In genomic region chr8:93010286-93010685, GRCm38 (mm10) we compare ENCODE assay signal across 10 mouse cellular contexts. TPM values are rescaled to one million over a fixed set of nuclear protein-coding genes. Genes with fewer than 3 reads are reported as not detected.
A peak's percentile ranks its signal among the peaks of the same experiment; 100 is the strongest.
DNase-seq lines count a peak whose midpoint lies in the region; ATAC-seq and TF ChIP-seq lines count a peak whose summit lies in the region.
"Had no signal": no experiment of that assay in that cellular context is flagged by ENCODE, and none has a peak within 500 bp of the region (broad histone marks: within the 10 kb centered on the region; RNA-seq: fewer than 3 reads in every experiment).

No protein-coding gene starts in this region.

- dilution Hi-C loops in CH12.LX (cut with MboI; ENCODE audit: extremely low pct_ligation_motif_present, extremely low pct_unique_long_range_greater_than_20kb, low sequenced_read_pairs): no loop called here

- no peak overlapping the region for H3K4me2 ChIP-seq in hindbrain, embryonic 11.5 days (replicated peaks; ENCODE audit: low read depth, low read length)
- no peak overlapping the region for H3K4me2 ChIP-seq in hindbrain, embryonic 16.5 days (ENCODE audit: low read length)
- H3K4me2 ChIP-seq in CH12.LX (ENCODE audit: insufficient read depth, low read depth, poor library complexity, severe bottlenecking): no peak overlapping the region
- H3K4me2 ChIP-seq: embryonic facial prominence, embryonic 15.5 days; liver, embryonic 13.5 days had no signal

- peak; percentile 33 to 55; a peak in 3 of 4 replicates for TF ChIP-seq CTCF in CH12.LX (conservative IDR thresholded peaks at IDR 0.05 in 1 of 2, IDR thresholded peaks at IDR 0.05 in 1 of 2; ENCODE audit: low read depth in 2 of 2, low read length in 2 of 2)

- TF ChIP-seq EP300 in CH12.LX (IDR thresholded peaks at IDR 0.05; ENCODE audit: low read length): no peak

- no peak overlapping the region for H3K27ac ChIP-seq in hindbrain, embryonic 11.5 days (ENCODE audit: low read depth, low read length)
- no peak overlapping the region for H3K27ac ChIP-seq in hindbrain, embryonic 16.5 days (ENCODE audit: low read depth, low read length)
- H3K27ac ChIP-seq in CH12.LX (ENCODE audit: insufficient read depth, low read depth): no peak overlapping the region
- H3K27ac ChIP-seq: embryonic facial prominence, embryonic 15.5 days; liver, embryonic 13.5 days had no signal

- no peaks in the 10 kb centered on the region for H3K79me2 ChIP-seq in CH12.LX (replicated peaks; ENCODE audit: control insufficient read depth, extremely low read depth, insufficient read depth, poor library complexity, severe bottlenecking)

- in situ Hi-C loops in CH12.LX (cut with MboI; ENCODE audit: low pct_ligation_motif_present, low pct_unique_long_range_greater_than_20kb, low sequenced_read_pairs): loop anchor here (25.0 kb wide), 2 partner anchors 1498 to 1823 kb away; partner anchors contain the start of gene Aktip

- H3K27me3 ChIP-seq in hindbrain, embryonic 11.5 days (ENCODE audit: control insufficient read depth, insufficient read depth, low read length): no peaks in the 10 kb centered on the region
- no peaks in the 10 kb centered on the region for H3K27me3 ChIP-seq in hindbrain, embryonic 16.5 days (replicated peaks; ENCODE audit: control insufficient read depth, insufficient read depth, low read length)
- no peaks in the 10 kb centered on the region for H3K27me3 ChIP-seq in CH12.LX (replicated peaks)
- H3K27me3 ChIP-seq: embryonic facial prominence, embryonic 15.5 days; liver, embryonic 13.5 days had no signal

- TF ChIP-seq RAD21 in CH12.LX (IDR thresholded peaks at IDR 0.05; ENCODE audit: low read depth, low read length): peak; percentile 22

- no peak overlapping the region for H3K4me3 ChIP-seq in hindbrain, embryonic 11.5 days (ENCODE audit: low read depth, low read length)
- H3K4me3 ChIP-seq in hindbrain, embryonic 16.5 days (ENCODE audit: low read length): no peak overlapping the region
- no peak overlapping the region for H3K4me3 ChIP-seq in CH12.LX (replicated peaks in 1 of 3; ENCODE audit: low read depth in 2 of 3, low read length in 2 of 3, poor library complexity in 1 of 3)
- H3K4me3 ChIP-seq: embryonic facial prominence, embryonic 15.5 days; liver, embryonic 13.5 days had no signal

- H3K9ac ChIP-seq in hindbrain, embryonic 11.5 days (ENCODE audit: low read depth, low read length): no peak overlapping the region
- no peak overlapping the region for H3K9ac ChIP-seq in hindbrain, embryonic 16.5 days (ENCODE audit: low read depth, low read length)
- H3K9ac ChIP-seq in CH12.LX (ENCODE audit: insufficient read depth, low read depth): no peak overlapping the region
- H3K9ac ChIP-seq: embryonic facial prominence, embryonic 15.5 days; liver, embryonic 13.5 days had no signal

- H3K36me3 ChIP-seq in hindbrain, embryonic 11.5 days (ENCODE audit: control insufficient read depth, insufficient read depth, low read length): no peaks in the 10 kb centered on the region
- H3K36me3 ChIP-seq in hindbrain, embryonic 16.5 days (ENCODE audit: control insufficient read depth, insufficient read depth, low read length): no peaks in the 10 kb centered on the region
- H3K36me3 ChIP-seq in CH12.LX (replicated peaks in 1 of 2; ENCODE audit: control insufficient read depth in 1 of 2, insufficient read depth in 1 of 2, low read length in 1 of 2): no peaks in the 10 kb centered on the region
- H3K36me3 ChIP-seq: embryonic facial prominence, embryonic 15.5 days; liver, embryonic 13.5 days had no signal

- TF ChIP-seq POLR2A in CH12.LX (IDR thresholded peaks at IDR 0.05; ENCODE audit: low read depth, low read length): no peak

- intact Hi-C loops in left cerebral cortex, postnatal 25 days (cut with DNase I): loop anchor here (2.0 to 10.0 kb wide), 4 partner anchors 37 to 485 kb away; partner anchors contain the start of gene Ces1a

- no peaks in the 10 kb centered on the region for H3K9me3 ChIP-seq in hindbrain, embryonic 11.5 days (ENCODE audit: control insufficient read depth, low read length)
- H3K9me3 ChIP-seq in hindbrain, embryonic 16.5 days (ENCODE audit: control insufficient read depth, low read length): no peaks in the 10 kb centered on the region
- H3K9me3 ChIP-seq in CH12.LX (replicated peaks; ENCODE audit: low read length): peaks cover 2% of the 10 kb centered on the region
- H3K9me3 ChIP-seq: embryonic facial prominence, embryonic 15.5 days; liver, embryonic 13.5 days had no signal

- WGBS in hindbrain, embryonic 11.5 days: 32% methylated on average over 5 of the region's 5 CpGs
- 29% methylated on average over 5 of the region's 5 CpGs for WGBS in hindbrain, embryonic 16.5 days

- DNase-seq in hindbrain, embryonic 11.5 days (ENCODE audit: low spot score): peak; percentile 85
- DNase-seq in CH12.LX (ENCODE audit: extremely low read depth): peak; percentile 45
- peak; percentile 34 for DNase-seq in WW6 (ENCODE audit: low read depth, low spot score)
- DNase-seq in forelimb bud, embryonic 11.5 days (ENCODE audit: low read depth, low spot score): peak; percentile 65
- DNase-seq in left cerebral cortex, postnatal 25 days (ENCODE audit: low spot score in 2 of 2): peak; percentile 52 to 68
- DNase-seq in right cerebral cortex, postnatal 4 days: peak; percentile 30
- DNase-seq in spleen, postnatal 14 days (ENCODE audit: low spot score in 2 of 2): no peak
- DNase-seq: liver, embryonic 13.5 days had no signal

- no peak for ATAC-seq in hindbrain, embryonic 11.5 days (ENCODE audit: low FRiP score)
- no peak for ATAC-seq in hindbrain, embryonic 16.5 days

- no peaks in the 10 kb centered on the region for H3K4me1 ChIP-seq in hindbrain, embryonic 11.5 days (replicated peaks; ENCODE audit: control insufficient read depth, insufficient read depth, low read length)
- no peaks in the 10 kb centered on the region for H3K4me1 ChIP-seq in hindbrain, embryonic 16.5 days (ENCODE audit: control insufficient read depth, insufficient read depth, low read depth, low read length)
- H3K4me1 ChIP-seq in CH12.LX (ENCODE audit: control insufficient read depth in 1 of 2, insufficient read depth in 2 of 2): no peaks in the 10 kb centered on the region
- H3K4me1 ChIP-seq: embryonic facial prominence, embryonic 15.5 days; liver, embryonic 13.5 days had no signal

TF ChIP-seq in CH12.LX, 34 proteins besides CTCF, POLR2A, EP300 and RAD21:
- TF ChIP-seq CHD2 (IDR thresholded peaks at IDR 0.05; ENCODE audit: low read length) (no peak), MAZ (IDR thresholded peaks at IDR 0.05; ENCODE audit: low read depth, low read length) (no peak), TCF12 (IDR thresholded peaks at IDR 0.05; ENCODE audit: low read depth, low read length) (no peak), HCFC1 (IDR thresholded peaks at IDR 0.05; ENCODE audit: low read depth, low read length) (no peak), NRF1 (IDR thresholded peaks at IDR 0.05; ENCODE audit: low read depth, low read length) (no peak), E2F4 (IDR thresholded peaks at IDR 0.05; ENCODE audit: insufficient replicate concordance, low read depth, low read length) (no peak), SIN3A (IDR thresholded peaks at IDR 0.05; ENCODE audit: low read length) (no peak), USF2 (conservative IDR thresholded peaks at IDR 0.05; ENCODE audit: low read depth, low read length) (no peak), RCOR1 (conservative IDR thresholded peaks at IDR 0.05; ENCODE audit: low read depth, low read length) (no peak), CHD1 (IDR thresholded peaks at IDR 0.05; ENCODE audit: low read depth, low read length) (no peak), MEF2A (IDR thresholded peaks at IDR 0.05; ENCODE audit: borderline replicate concordance, low read depth, low read length) (no peak), BHLHE40 (IDR thresholded peaks at IDR 0.05; ENCODE audit: low read depth, low read length) (no peak), JUND (conservative IDR thresholded peaks at IDR 0.05; ENCODE audit: low read depth, low read length) (no peak), PAX5 (IDR thresholded peaks at IDR 0.05; ENCODE audit: low read length) (no peak)

RNA-seq across cellular contexts. Expression of gene Ces1a, which starts 37.7 kb away (rescaled TPM):
- not detected in 2 replicates for polyA plus RNA-seq in hindbrain, embryonic 11.5 days (2014; fragmentation: Nextera tagmentation; extraction: Ambion mirVana)
- polyA plus RNA-seq in hindbrain, embryonic 16.5 days (2015; fragmentation: Nextera tagmentation; extraction: Ambion mirVana): not detected in 2 replicates
- not detected in 2 replicates for total RNA-seq in CH12.LX (2012; rRNA removed)
- total RNA-seq in CH12.LX (2014; rRNA removed): not detected in 2 replicates
- not detected in 2 replicates for polyA plus RNA-seq in CH12.LX (2012; ENCODE audit: insufficient read length, low read depth)
- total RNA-seq in left cerebral cortex, postnatal 25 days (2021): under 1 TPM; 0.43 to 0.53 TPM
- polyA plus RNA-seq: liver, embryonic 13.5 days had no signal

RNA-seq across cellular contexts. Expression of gene Slc6a2, which starts 50.4 kb away (rescaled TPM):
- polyA plus RNA-seq in hindbrain, embryonic 11.5 days (2014; fragmentation: Nextera tagmentation; extraction: Ambion mirVana): 0.19 and 0.49 TPM in 2 replicates
- polyA plus RNA-seq in hindbrain, embryonic 16.5 days (2015; fragmentation: Nextera tagmentation; extraction: Ambion mirVana): 2.7 and 5.3 TPM in 2 replicates
- total RNA-seq in CH12.LX (2012; rRNA removed): not detected in 2 replicates
- not detected in 2 replicates for total RNA-seq in CH12.LX (2014; rRNA removed)
- polyA plus RNA-seq in CH12.LX (2012; ENCODE audit: insufficient read length, low read depth): not detected in 2 replicates
- total RNA-seq in left cerebral cortex, postnatal 25 days (2021): under 1 TPM; 0.07 to 0.11 TPM
- polyA plus RNA-seq: liver, embryonic 13.5 days had no signal

Comparison
In these comparisons a context has a peak if more than half of its experiments do, and no peak if none do; other contexts are left out.
1. DNase-seq: peak in hindbrain, embryonic 11.5 days (single experiment), CH12.LX (single experiment), WW6 (single experiment), forelimb bud, embryonic 11.5 days (single experiment), left cerebral cortex, postnatal 25 days (2 of 2) and right cerebral cortex, postnatal 4 days (single experiment); none in spleen, postnatal 14 days (0 of 2).